Mouse (Mus musculus) c-Kit-positive CD71-positive TER-119-negative erythroid progenitor cells, embryonic 14.5 days (primary cell): ENCODE measurements around the gene Slc29a1.

Experiments used
- DNase-seq: peaks from one replicate; pipeline ENCODE4 v3.0.0-alpha.2; 2013; ENCODE audit warnings: low read depth

Gene Slc29a1

DNA sequence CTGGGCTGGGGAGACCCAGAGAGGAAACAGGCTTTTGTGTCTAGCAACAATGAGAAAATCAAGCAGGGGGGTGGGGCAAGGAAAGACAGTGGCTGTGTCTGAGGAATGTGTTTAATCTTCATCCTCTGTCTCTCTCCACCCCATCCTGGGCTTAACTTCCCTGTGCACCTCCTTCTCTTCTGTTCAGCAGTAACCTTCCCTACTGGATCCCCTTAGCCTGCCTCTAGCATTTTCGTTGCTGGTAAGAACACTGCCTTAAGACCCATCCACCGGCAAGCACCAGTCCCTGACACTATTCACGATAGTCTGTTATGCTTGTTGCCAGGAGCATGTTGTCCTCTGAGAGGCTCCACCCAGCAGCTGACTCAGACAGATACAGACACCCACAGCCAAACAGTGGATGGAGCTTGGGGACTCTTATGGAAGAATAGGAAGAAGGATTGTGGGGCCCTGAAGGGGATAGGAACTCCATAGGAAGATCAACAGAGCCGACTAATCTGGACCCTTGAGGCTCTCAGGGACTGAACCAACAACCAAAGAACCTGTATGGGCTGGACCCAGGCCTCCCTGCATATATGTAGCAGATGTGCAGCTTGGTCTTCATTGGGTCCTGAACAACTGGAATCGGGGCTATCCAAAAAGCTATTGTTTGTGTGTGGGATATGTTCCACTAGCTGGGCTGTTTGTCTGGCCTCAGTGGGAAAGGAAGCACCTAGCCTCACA lies 10.9 kb upstream of the Slc29a1 start:
- no peak for DNase-seq

GRCm38 (mm10) chr17:45608396-45608795 lies 9.0 kb upstream of the Slc29a1 start:
- no peak for DNase-seq

DNA sequence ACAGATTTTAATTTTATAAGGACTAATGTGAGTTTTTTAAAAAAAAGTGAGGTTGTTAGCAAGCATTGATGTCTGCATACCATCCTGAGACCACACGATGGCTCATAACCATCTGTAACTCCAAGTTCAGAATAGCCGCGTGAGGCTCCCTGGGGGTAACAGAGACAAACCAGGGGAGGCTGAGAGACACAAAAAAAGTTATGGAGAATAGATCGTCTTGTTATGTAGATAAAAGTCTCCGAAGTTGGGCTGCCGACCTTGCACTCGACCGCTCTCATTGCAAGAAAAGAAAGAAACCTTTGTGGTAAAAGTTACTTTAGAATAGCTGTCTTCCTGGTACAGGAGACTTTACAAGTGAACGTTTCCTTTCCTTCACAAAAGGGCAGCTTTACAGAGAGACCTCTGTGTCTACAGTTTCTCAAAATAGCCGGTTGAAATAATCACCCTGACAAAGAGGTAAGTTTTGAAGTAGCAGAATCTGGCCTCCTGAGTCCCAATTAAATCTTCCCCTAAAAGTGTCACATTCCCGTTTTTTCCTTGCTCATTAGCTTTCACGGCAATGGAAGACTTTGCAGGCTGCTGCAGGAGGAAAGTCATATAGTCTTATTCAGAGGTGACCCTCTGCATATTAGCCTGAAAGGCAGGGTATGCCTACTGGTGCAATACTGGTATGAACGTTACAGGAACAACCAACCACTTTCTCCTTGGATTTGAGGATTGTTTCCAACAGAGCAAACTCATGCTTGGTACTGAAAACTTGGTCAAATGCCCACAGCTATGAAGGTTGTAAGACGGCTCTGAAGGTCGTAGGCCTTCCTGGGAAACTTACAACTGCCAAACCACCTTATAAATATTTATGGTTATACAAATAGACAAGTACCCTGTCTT lies 7.8 kb upstream of the Slc29a1 start:
- no peak for DNase-seq

DNA sequence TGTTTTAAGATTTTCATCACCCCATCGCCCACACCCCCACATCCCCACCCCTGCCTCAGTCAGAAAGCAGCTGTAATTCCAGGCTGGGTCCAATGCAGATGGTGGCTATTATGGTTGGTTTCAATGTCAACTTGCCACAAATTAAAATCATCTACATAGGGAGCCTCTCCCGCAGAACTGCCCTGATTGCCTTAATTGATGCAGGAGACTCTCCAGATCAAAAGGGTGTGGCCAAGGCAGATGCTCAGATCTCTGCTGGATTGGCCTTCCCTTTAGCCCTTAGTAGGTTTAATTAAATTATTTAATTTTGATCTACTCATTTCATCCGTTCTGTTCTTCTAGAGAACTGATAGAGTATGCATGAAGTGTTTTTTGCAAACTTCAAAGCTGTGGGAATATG lies 3.6 kb upstream of the Slc29a1 start:
- no peak for DNase-seq

GRCm38 (mm10) chr17:45601877-45602304 lies 2.5 kb upstream of the Slc29a1 start, which contains the start of gene Mymx:
TSS of gene Mymx (minus strand) at chr17:45602102.
- DNase-seq = no peak

DNA sequence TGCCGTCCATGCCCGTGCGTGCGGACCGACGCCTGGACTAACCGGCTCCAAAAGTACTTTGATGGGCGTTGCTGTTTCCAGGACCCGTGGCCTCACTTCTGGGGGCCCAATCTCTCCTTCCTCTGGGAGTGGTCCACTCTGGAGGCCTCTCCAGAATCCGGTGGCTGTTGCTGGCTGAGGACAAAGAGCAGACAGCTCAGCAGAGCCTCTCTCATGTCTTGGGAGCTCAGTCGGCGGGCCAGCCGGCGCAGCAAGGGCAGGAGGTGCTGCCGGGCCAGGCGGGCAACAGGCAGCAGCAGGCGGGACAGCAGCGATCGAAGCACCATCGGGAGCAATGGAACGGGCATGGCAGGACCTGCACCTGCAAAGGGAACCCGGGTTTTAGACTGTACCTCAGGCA lies 1.9 kb upstream of the Slc29a1 start:
- DNase-seq = no peak

DNA sequence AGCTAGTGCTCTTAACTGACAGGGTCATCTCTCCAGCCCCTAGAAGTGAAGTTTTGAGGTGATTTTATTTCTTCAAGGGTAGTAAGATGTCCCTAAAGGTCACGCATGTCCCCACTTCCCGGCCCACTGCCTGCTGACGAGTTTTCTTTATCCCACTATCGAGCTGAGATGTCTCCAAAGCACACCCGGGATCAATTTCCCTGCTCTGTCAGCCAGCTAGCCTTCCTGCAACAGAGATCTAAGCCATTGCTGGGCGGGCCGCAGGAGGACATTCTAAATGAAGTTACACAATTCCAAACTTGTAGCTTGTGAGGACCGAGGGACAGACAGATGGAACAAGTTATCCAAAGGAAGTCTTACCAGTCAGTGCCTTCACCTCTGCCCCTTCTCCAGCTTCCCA lies 861 bp upstream of the Slc29a1 start:
- no peak for DNase-seq

- DNase-seq = no peak
These were observed 515 bp downstream of the Slc29a1 start for GRCm38 (mm10) chr17:45598891-45599290.

- no peak for DNase-seq
These were observed 1.0 kb downstream of the Slc29a1 start for GRCm38 (mm10) chr17:45598376-45598775.

GRCm38 (mm10) chr17:45597787-45598186 lies 1.6 kb downstream of the Slc29a1 start:
- DNase-seq = no peak

GRCm38 (mm10) chr17:45596631-45597396 lies 2.6 kb downstream of the Slc29a1 start:
- DNase-seq = no peak

DNA sequence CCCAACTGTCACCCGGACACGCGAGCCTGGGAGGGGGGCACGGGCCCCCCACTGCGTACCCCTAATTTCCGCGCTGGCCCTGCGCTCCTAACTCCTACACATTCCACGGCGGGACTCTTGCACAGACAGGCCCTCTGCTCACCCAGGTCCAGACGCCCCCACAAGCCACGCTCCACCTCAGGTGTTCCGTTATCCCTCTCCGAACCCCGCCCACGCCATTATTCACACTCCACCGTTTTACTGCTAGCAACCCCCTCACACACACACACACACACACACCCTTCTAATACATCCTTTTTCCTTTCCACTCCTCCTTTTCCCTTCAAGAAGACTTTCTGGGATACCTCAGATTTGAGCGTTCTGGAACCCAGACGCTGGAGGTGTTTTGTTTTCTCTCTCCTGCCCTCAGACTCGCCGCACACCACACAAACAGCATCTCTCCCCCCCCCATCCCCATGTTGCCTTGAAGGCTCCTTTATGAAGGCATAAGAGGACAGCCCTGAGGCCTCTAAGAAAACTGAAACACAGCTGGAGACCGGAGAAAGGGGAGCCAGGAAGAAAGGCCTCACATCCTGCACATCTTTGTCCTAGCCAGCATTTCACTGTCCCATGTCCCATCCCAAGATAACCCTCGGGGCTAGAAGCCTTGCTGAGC lies 3.5 kb downstream of the Slc29a1 start:
- no peak for DNase-seq

GRCm38 (mm10) chr17:45594881-45595735 lies 4.3 kb downstream of the Slc29a1 start:
- DNase-seq = no peak

- no peak for DNase-seq
These were observed 5.2 kb downstream of the Slc29a1 start for GRCm38 (mm10) chr17:45594195-45594594.

- peak; percentile 84 for DNase-seq
These were observed 5.9 kb downstream of the Slc29a1 start for GRCm38 (mm10) chr17:45593479-45593878.

GRCm38 (mm10) chr17:45592606-45593431 lies 6.6 kb downstream of the Slc29a1 start:
- no peak for DNase-seq

DNA sequence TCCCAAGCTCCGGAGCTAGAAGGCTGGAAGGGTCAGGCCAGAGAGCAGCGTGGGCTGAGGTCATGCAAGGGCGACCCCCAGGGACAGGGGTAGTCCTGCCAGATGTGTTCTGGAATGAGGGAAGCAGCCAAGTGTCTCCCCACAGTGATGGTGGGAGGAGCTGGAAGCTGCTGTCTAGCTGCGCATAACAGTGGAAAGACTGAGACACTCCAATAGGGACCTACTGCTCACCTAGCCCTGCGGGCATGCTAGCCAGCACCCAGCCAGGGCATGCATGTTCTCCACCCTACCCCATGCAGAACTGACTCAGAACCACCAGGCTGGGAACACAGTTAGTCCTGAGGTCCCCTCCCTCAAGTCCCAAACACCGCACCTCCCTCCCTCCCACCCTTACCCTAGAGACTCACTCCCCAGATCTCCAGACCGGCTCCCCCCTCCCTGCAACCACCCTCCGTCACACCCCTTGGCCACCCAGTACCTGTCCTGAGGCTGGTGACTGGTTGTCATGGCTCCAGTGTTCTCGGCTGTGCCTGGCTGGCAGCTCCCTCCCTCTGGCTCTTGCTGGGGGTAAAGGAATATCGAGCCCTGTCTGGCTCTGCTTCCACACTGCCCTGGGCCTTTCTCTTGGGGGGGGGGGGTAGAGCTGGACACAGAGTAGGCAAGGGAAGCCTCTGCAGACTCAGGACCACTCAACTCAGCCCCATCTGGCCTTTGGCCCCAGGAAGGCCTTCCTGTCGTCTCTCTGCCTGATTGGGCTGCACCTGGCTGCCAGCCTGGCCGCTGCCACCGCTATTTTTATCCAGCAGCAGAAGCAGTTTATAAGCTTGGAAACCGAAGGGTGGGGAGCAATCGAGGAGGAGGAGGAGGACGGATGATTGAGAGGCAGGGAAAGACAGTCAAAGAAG lies 7.5 kb downstream of the Slc29a1 start:
- DNase-seq = no peak

- no peak for DNase-seq
These were observed 9.0 kb downstream of the Slc29a1 start for GRCm38 (mm10) chr17:45590410-45590809.

- no peak for DNase-seq
These were observed 9.6 kb downstream of the Slc29a1 start for GRCm38 (mm10) chr17:45589844-45590243.
